Mouse (Mus musculus): Measurements from ENCODE around the gene Caly. TPM values are rescaled to one million over a fixed set of nuclear protein-coding genes. Genes with fewer than 3 reads are reported as not detected.
A peak's percentile ranks its signal among the peaks of the same experiment; 100 is the strongest.

The Caly gene
- total RNA-seq, 1 experiment: not detected

GRCm38 (mm10) chr7:140104009-140104408 lies 21.7 kb upstream of the Caly start:
- H3K9ac ChIP-seq (ENCODE audit: insufficient read depth, low read depth, low read length, poor library complexity, severe bottlenecking): no peak overlapping the region
- no peak overlapping the region for H3K4me3 ChIP-seq (ENCODE audit: insufficient read depth in 1 of 2, low read depth in 1 of 2, low read length in 2 of 2, poor library complexity in 1 of 2, severe bottlenecking in 1 of 2)
- DNase-seq (ENCODE audit: low read depth, low spot score): no peak
- H3K27ac ChIP-seq (ENCODE audit: insufficient read depth, low read depth, low read length, poor library complexity, severe bottlenecking): no peak overlapping the region
- peaks cover 0 to 7% of the 10 kb centered on the region in 2 experiments; a peak in 2 of 4 replicates for H3K4me1 ChIP-seq (ENCODE audit: control insufficient read depth in 2 of 2, insufficient read depth in 2 of 2, low read length in 2 of 2, poor library complexity in 1 of 2)
- H3K9me3 ChIP-seq (ENCODE audit: control insufficient read depth, insufficient read depth, low read depth, low read length): no peaks in the 10 kb centered on the region
- TF ChIP-seq ZNF384 (IDR thresholded peaks at IDR 0.05; ENCODE audit: low read depth, low read length) (no peak), ZC3H11A (IDR thresholded peaks at IDR 0.05; ENCODE audit: borderline replicate concordance, low read depth, low read length) (no peak), MAFK (IDR thresholded peaks at IDR 0.05; ENCODE audit: insufficient read depth, low read depth, low read length) (no peak), CHD2 (IDR thresholded peaks at IDR 0.05; ENCODE audit: low read depth, low read length) (no peak), HCFC1 (IDR thresholded peaks at IDR 0.05; ENCODE audit: borderline replicate concordance, insufficient read depth, low read length) (no peak)
- in situ Hi-C loops (cut with MboI; ENCODE audit: low sequenced_read_pairs in 2 of 2, unreplicated experiment in 2 of 2): no loop called here
- peaks cover 8% of the 10 kb centered on the region; the same call in 1 of the 2 replicates for H3K36me3 ChIP-seq (ENCODE audit: control insufficient read depth, insufficient read depth, low read length, poor library complexity, severe bottlenecking)

GRCm38 (mm10) chr7:140101993-140102860 lies 19.9 kb upstream of the Caly start, which contains the start of gene Fuom:
Fuom (minus strand) TSS chr7:140102441.
- H3K27ac ChIP-seq (ENCODE audit: insufficient read depth, low read depth, low read length, poor library complexity, severe bottlenecking): no peak within 1 kb of the TSS
- in situ Hi-C loops (cut with MboI; ENCODE audit: low sequenced_read_pairs in 2 of 2, unreplicated experiment in 2 of 2): no loop called here

GRCm38 (mm10) chr7:140101498-140101897 lies 19.1 kb upstream of the Caly start:
- H3K27ac ChIP-seq (ENCODE audit: insufficient read depth, low read depth, low read length, poor library complexity, severe bottlenecking): no peak overlapping the region
- DNase-seq (ENCODE audit: low read depth, low spot score): no peak
- TF ChIP-seq ZNF384 (IDR thresholded peaks at IDR 0.05; ENCODE audit: low read depth, low read length) (no peak), HCFC1 (IDR thresholded peaks at IDR 0.05; ENCODE audit: borderline replicate concordance, insufficient read depth, low read length) (no peak), ZC3H11A (IDR thresholded peaks at IDR 0.05; ENCODE audit: borderline replicate concordance, low read depth, low read length) (no peak), CHD2 (IDR thresholded peaks at IDR 0.05; ENCODE audit: low read depth, low read length) (no peak), MAFK (IDR thresholded peaks at IDR 0.05; ENCODE audit: insufficient read depth, low read depth, low read length) (no peak)
- H3K9ac ChIP-seq (ENCODE audit: insufficient read depth, low read depth, low read length, poor library complexity, severe bottlenecking): peak overlapping the region; percentile 46
- no peaks in the 10 kb centered on the region for H3K9me3 ChIP-seq (ENCODE audit: control insufficient read depth, insufficient read depth, low read depth, low read length)
- peaks cover 0 to 7% of the 10 kb centered on the region in 2 experiments; a peak in 2 of 4 replicates for H3K4me1 ChIP-seq (ENCODE audit: control insufficient read depth in 2 of 2, insufficient read depth in 2 of 2, low read length in 2 of 2, poor library complexity in 1 of 2)
- in situ Hi-C loops (cut with MboI; ENCODE audit: low sequenced_read_pairs in 2 of 2, unreplicated experiment in 2 of 2): no loop called here
- H3K4me3 ChIP-seq (ENCODE audit: insufficient read depth in 1 of 2, low read depth in 1 of 2, low read length in 2 of 2, poor library complexity in 1 of 2, severe bottlenecking in 1 of 2): peak overlapping the region; percentile 56 to 82
- peaks cover 2% of the 10 kb centered on the region; the same call in 1 of the 2 replicates for H3K36me3 ChIP-seq (ENCODE audit: control insufficient read depth, insufficient read depth, low read length, poor library complexity, severe bottlenecking)

More at GRCm38 (mm10) chr7:140101993-140102860, 19.9 kb upstream of the Caly start, which contains the start of gene Fuom:
- DNase-seq (ENCODE audit: low read depth, low spot score): peak; percentile 84
- peaks cover 2% of the 10 kb centered on the region; the same call in 1 of the 2 replicates for H3K36me3 ChIP-seq (ENCODE audit: control insufficient read depth, insufficient read depth, low read length, poor library complexity, severe bottlenecking)
- TF ChIP-seq CHD2 (IDR thresholded peaks at IDR 0.05; ENCODE audit: low read depth, low read length) (no peak), HCFC1 (IDR thresholded peaks at IDR 0.05; ENCODE audit: borderline replicate concordance, insufficient read depth, low read length) (no peak), MAFK (IDR thresholded peaks at IDR 0.05; ENCODE audit: insufficient read depth, low read depth, low read length) (no peak), ZC3H11A (IDR thresholded peaks at IDR 0.05; ENCODE audit: borderline replicate concordance, low read depth, low read length) (no peak), ZNF384 (IDR thresholded peaks at IDR 0.05; ENCODE audit: low read depth, low read length) (no peak)
- H3K4me3 ChIP-seq (ENCODE audit: insufficient read depth in 1 of 2, low read depth in 1 of 2, low read length in 2 of 2, poor library complexity in 1 of 2, severe bottlenecking in 1 of 2): peak within 1 kb of the TSS; percentile 56 to 82
- H3K9ac ChIP-seq (ENCODE audit: insufficient read depth, low read depth, low read length, poor library complexity, severe bottlenecking): peak within 1 kb of the TSS; percentile 46
- peaks cover 0 to 7% of the 10 kb centered on the region in 2 experiments; a peak in 2 of 4 replicates for H3K4me1 ChIP-seq (ENCODE audit: control insufficient read depth in 2 of 2, insufficient read depth in 2 of 2, low read length in 2 of 2, poor library complexity in 1 of 2)
- H3K9me3 ChIP-seq (ENCODE audit: control insufficient read depth, insufficient read depth, low read depth, low read length): no peaks in the 10 kb centered on the region

- in situ Hi-C loops (cut with MboI; ENCODE audit: low sequenced_read_pairs in 2 of 2, unreplicated experiment in 2 of 2): no loop called here
- peaks cover 0 to 7% of the 10 kb centered on the region in 2 experiments; a peak in 2 of 4 replicates for H3K4me1 ChIP-seq (ENCODE audit: control insufficient read depth in 2 of 2, insufficient read depth in 2 of 2, low read length in 2 of 2, poor library complexity in 1 of 2)
- TF ChIP-seq MAFK (IDR thresholded peaks at IDR 0.05; ENCODE audit: insufficient read depth, low read depth, low read length) (no peak), ZC3H11A (IDR thresholded peaks at IDR 0.05; ENCODE audit: borderline replicate concordance, low read depth, low read length) (no peak), CHD2 (IDR thresholded peaks at IDR 0.05; ENCODE audit: low read depth, low read length) (no peak), HCFC1 (IDR thresholded peaks at IDR 0.05; ENCODE audit: borderline replicate concordance, insufficient read depth, low read length) (no peak), ZNF384 (IDR thresholded peaks at IDR 0.05; ENCODE audit: low read depth, low read length) (no peak)
These were observed 16.1 kb upstream of the Caly start for GRCm38 (mm10) chr7:140098466-140098865.

More at GRCm38 (mm10) chr7:140098466-140098865, 16.1 kb upstream of the Caly start:
- Histone ChIP-seq H3K36me3 (ENCODE audit: control insufficient read depth, insufficient read depth, low read length, poor library complexity, severe bottlenecking) (no peaks in the 10 kb centered on the region), H3K9ac (ENCODE audit: insufficient read depth, low read depth, low read length, poor library complexity, severe bottlenecking) (no peak overlapping the region), H3K4me3 (ENCODE audit: insufficient read depth in 1 of 2, low read depth in 1 of 2, low read length in 2 of 2, poor library complexity in 1 of 2, severe bottlenecking in 1 of 2) (no peak overlapping the region), H3K9me3 (ENCODE audit: control insufficient read depth, insufficient read depth, low read depth, low read length) (no peaks in the 10 kb centered on the region), H3K27ac (ENCODE audit: insufficient read depth, low read depth, low read length, poor library complexity, severe bottlenecking) (no peak overlapping the region)
- DNase-seq (ENCODE audit: low read depth, low spot score): no peak

Measured in ES-E14 (cell line).